Mouse (Mus musculus): ENCODE data around the gene Cd200r3. TPM values are rescaled to one million over a fixed set of nuclear protein-coding genes. Genes with fewer than 3 reads are reported as not detected.

The Cd200r3 gene
- polyA plus RNA-seq, 1 experiment from 2014 or later = not detected

DNA sequence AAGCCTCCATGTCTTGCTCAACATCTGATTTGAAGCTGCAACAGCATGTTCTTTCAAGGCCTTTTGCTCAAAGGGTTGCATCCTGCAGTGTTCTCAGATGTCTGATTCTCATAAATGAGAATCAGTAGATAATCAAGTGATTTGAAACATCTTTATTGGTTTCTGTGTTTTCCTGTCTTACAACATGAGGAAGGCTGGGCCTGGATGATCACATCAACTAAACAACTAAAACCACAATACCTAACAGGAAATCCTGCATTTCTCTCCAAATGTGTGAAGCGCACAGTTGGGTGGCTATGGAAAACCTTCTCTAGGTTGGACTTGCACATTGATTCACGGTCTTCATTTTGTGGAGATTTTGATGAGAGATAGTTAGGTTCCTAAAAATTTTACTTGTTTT is 75.4 kb downstream of the Cd200r3 start:
- ATAC-seq (replicated peaks; ENCODE audit: low FRiP score, low TSS enrichment, low read depth) = no peak
- 92% methylated on average over 2 of the region's 2 CpGs for WGBS
- no peak for DNase-seq (ENCODE audit: low spot score)
- H3K27me3 ChIP-seq (replicated peaks; ENCODE audit: control insufficient read depth, insufficient read depth, low read length) = no peaks in the 10 kb centered on the region
- H3K9ac ChIP-seq (ENCODE audit: low read length) = no peak overlapping the region
- H3K4me2 ChIP-seq (ENCODE audit: low read length) = no peak overlapping the region
- H3K36me3 ChIP-seq (ENCODE audit: control insufficient read depth, insufficient read depth, low read length) = no peaks in the 10 kb centered on the region
- no peak overlapping the region for H3K27ac ChIP-seq (ENCODE audit: low read depth)
- H3K4me1 ChIP-seq (replicated peaks; ENCODE audit: control insufficient read depth, insufficient read depth, low read length) = no peaks in the 10 kb centered on the region
- H3K4me3 ChIP-seq (ENCODE audit: low read depth, low read length) = no peak overlapping the region
- no peaks in the 10 kb centered on the region for H3K9me3 ChIP-seq (ENCODE audit: control insufficient read depth, low read length)

DNA sequence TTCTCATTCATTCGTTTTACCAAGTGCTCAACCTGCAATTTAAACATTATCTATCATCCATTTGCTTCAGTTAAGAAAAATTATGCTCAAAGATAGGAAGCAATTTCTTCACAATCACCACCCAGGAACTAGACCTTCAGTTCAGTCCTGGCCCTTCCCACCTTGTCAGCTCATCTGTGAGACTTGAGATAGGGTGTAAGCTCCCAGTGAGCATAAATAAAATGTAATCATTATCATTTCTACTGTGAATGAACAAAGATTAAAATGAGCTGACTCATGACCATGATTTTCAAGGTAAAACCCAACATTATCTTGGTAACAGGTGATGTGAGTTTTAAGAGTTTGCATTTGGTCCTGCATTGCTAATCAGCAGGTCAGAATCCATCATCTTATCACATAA is 76.6 kb downstream of the Cd200r3 start:
- no peaks in the 10 kb centered on the region for H3K9me3 ChIP-seq (ENCODE audit: control insufficient read depth, low read length)
- no peak overlapping the region for H3K9ac ChIP-seq (ENCODE audit: low read length)
- no peaks in the 10 kb centered on the region for H3K4me1 ChIP-seq (replicated peaks; ENCODE audit: control insufficient read depth, insufficient read depth, low read length)
- H3K27me3 ChIP-seq (replicated peaks; ENCODE audit: control insufficient read depth, insufficient read depth, low read length) = no peaks in the 10 kb centered on the region
- no peak overlapping the region for H3K27ac ChIP-seq (ENCODE audit: low read depth)
- no peaks in the 10 kb centered on the region for H3K36me3 ChIP-seq (ENCODE audit: control insufficient read depth, insufficient read depth, low read length)
- ATAC-seq (replicated peaks; ENCODE audit: low FRiP score, low TSS enrichment, low read depth) = no peak
- no peak overlapping the region for H3K4me3 ChIP-seq (ENCODE audit: low read depth, low read length)
- no peak for DNase-seq (ENCODE audit: low spot score)
- H3K4me2 ChIP-seq (ENCODE audit: low read length) = no peak overlapping the region
- 54% methylated on average over 1 of the region's 1 CpGs for WGBS

DNA sequence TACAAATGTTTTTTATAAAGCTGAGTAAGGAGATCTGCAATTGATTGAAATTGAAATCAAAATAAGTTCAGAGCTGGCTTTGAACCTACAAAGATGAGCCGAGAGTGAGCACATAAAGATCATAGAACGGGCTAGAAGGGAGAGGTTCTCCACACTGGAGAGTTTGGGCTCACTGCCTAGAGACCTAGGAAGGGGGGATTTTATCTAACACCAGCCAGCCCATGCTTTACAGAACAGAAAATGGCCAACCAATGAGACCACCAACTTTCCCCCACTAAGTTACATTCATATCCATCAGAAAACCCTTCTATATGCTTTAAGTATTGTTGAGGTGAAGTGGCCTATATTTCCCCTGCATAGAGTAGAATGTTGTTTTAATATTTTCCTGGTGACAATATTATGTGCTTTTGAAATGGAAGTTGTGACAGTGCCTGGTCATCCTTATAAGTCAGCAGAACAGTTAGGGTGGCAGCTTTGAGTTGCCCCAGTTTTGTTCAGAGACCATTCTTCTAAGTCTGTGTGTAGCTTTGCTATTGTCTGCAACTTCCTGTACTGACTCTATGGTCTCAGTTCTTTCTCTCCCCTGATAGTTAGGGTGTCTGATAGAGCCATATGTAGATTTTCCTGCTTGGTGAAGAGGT is 77.3 kb downstream of the Cd200r3 start:
- Histone ChIP-seq H3K4me3 (ENCODE audit: low read depth, low read length) (no peak overlapping the region), H3K4me2 (ENCODE audit: low read length) (no peak overlapping the region), H3K27me3 (replicated peaks; ENCODE audit: control insufficient read depth, insufficient read depth, low read length) (no peaks in the 10 kb centered on the region), H3K36me3 (ENCODE audit: control insufficient read depth, insufficient read depth, low read length) (no peaks in the 10 kb centered on the region), H3K27ac (ENCODE audit: low read depth) (no peak overlapping the region), H3K9me3 (ENCODE audit: control insufficient read depth, low read length) (no peaks in the 10 kb centered on the region), H3K4me1 (replicated peaks; ENCODE audit: control insufficient read depth, insufficient read depth, low read length) (no peaks in the 10 kb centered on the region), H3K9ac (ENCODE audit: low read length) (no peak overlapping the region)
- WGBS = 80% methylated on average over 2 of the region's 2 CpGs
- no peak for DNase-seq (ENCODE audit: low spot score)
- no peak for ATAC-seq (replicated peaks; ENCODE audit: low FRiP score, low TSS enrichment, low read depth)

DNA sequence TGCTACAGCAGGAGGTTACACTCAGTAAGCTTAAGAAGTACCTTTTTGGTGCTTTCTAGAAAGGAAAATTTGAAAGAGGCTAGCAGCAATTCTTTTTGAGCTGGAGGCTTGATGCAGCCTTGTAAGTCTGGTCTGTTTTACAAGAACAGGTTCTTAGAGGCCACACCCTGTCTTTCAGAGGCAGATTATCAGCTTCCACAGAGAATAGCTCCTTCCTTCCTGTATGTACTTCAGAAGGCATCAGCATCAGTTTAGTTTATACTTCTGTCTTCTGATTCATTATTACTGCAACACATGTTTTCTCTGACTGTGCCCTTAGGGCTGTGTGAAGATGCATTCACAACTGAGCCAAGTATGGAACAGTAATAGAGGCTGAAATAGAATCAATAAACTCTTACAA is 78.0 kb downstream of the Cd200r3 start:
- no peak overlapping the region for H3K4me3 ChIP-seq (ENCODE audit: low read depth, low read length)
- H3K27me3 ChIP-seq (replicated peaks; ENCODE audit: control insufficient read depth, insufficient read depth, low read length) = no peaks in the 10 kb centered on the region
- H3K4me1 ChIP-seq (replicated peaks; ENCODE audit: control insufficient read depth, insufficient read depth, low read length) = no peaks in the 10 kb centered on the region
- H3K9me3 ChIP-seq (ENCODE audit: control insufficient read depth, low read length) = no peaks in the 10 kb centered on the region
- no peak overlapping the region for H3K9ac ChIP-seq (ENCODE audit: low read length)
- H3K4me2 ChIP-seq (ENCODE audit: low read length) = no peak overlapping the region
- no peak overlapping the region for H3K27ac ChIP-seq (ENCODE audit: low read depth)
- ATAC-seq (replicated peaks; ENCODE audit: low FRiP score, low TSS enrichment, low read depth) (no peak), DNase-seq (ENCODE audit: low spot score) (no peak)
- no peaks in the 10 kb centered on the region for H3K36me3 ChIP-seq (ENCODE audit: control insufficient read depth, insufficient read depth, low read length)

DNA sequence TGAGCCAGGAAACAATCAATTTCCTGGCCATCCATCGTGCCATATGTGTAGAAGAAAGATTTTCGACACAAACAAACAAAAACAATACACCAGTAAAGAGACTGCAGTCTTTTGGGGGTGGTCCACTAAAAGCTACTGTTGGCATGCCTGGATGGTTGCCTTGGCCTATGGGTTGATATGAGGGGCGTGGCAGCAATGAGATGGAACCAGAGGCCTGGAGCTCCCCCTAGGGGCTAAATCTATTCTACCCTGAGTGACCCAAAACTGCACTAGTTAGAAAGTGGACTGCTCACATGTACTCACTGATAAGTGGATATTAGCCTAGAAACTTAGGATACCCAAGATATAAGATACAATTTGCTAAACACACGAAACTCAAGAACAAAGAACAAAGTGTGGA is 80.4 kb downstream of the Cd200r3 start:
- DNase-seq (ENCODE audit: low spot score) = no peak
- Histone ChIP-seq H3K4me2 (ENCODE audit: low read length) (no peak overlapping the region), H3K27me3 (replicated peaks; ENCODE audit: control insufficient read depth, insufficient read depth, low read length) (no peaks in the 10 kb centered on the region), H3K9ac (ENCODE audit: low read length) (no peak overlapping the region), H3K36me3 (ENCODE audit: control insufficient read depth, insufficient read depth, low read length) (no peaks in the 10 kb centered on the region), H3K27ac (ENCODE audit: low read depth) (no peak overlapping the region), H3K4me1 (replicated peaks; ENCODE audit: control insufficient read depth, insufficient read depth, low read length) (no peaks in the 10 kb centered on the region), H3K4me3 (ENCODE audit: low read depth, low read length) (no peak overlapping the region), H3K9me3 (ENCODE audit: control insufficient read depth, low read length) (no peaks in the 10 kb centered on the region)
- ATAC-seq (replicated peaks; ENCODE audit: low FRiP score, low TSS enrichment, low read depth) = no peak
- 62% methylated on average over 4 of the region's 4 CpGs for whole genome bisulfite sequencing

DNA sequence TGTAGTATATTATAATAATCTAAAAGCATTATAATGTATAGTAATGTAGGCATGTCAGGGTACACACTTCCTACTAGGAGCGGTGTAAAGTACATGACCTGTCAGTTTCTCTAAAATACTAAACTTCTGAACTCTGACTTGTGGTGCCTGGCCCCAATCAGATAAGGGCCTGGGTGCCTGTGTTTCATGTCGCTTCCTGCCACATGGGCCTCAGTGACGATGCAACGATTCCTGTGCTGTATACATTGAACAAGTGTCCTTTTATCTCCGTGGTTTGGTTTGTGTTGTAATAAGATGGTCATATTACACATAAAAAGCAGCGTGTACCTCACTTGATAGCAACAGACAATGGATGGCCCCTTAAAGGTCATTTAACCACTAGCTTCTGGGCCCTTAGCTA is 81.8 kb downstream of the Cd200r3 start:
- H3K4me3 ChIP-seq (ENCODE audit: low read depth, low read length) = no peak overlapping the region
- no peaks in the 10 kb centered on the region for H3K4me1 ChIP-seq (replicated peaks; ENCODE audit: control insufficient read depth, insufficient read depth, low read length)
- H3K27ac ChIP-seq (ENCODE audit: low read depth) = no peak overlapping the region
- no peak for DNase-seq (ENCODE audit: low spot score)
- 55% methylated on average over 6 of the region's 6 CpGs for WGBS
- H3K36me3 ChIP-seq (ENCODE audit: control insufficient read depth, insufficient read depth, low read length) = no peaks in the 10 kb centered on the region
- H3K27me3 ChIP-seq (replicated peaks; ENCODE audit: control insufficient read depth, insufficient read depth, low read length) = no peaks in the 10 kb centered on the region
- no peak overlapping the region for H3K4me2 ChIP-seq (ENCODE audit: low read length)
- no peaks in the 10 kb centered on the region for H3K9me3 ChIP-seq (ENCODE audit: control insufficient read depth, low read length)
- ATAC-seq (replicated peaks; ENCODE audit: low FRiP score, low TSS enrichment, low read depth) = no peak
- no peak overlapping the region for H3K9ac ChIP-seq (ENCODE audit: low read length)

DNA sequence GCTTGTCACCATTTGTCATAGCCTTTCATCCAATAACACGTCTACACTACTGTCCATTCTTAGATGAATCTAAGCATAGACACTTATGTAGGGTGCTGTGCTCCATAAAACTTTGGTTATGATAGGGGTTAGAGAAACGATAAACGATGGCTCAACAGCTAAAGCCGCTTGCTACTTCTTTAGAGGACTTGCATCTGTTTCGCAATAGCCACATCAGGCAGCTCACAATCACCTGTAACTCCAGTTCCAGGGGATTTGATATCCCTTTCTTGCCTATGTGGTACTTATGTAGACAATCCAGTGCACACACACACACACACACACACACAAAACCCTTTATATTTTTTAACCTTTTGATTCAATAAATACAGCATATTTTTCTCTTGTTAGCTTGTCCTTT is 85.6 kb downstream of the Cd200r3 start:
- DNase-seq (ENCODE audit: low spot score) = no peak
- no peaks in the 10 kb centered on the region for H3K27me3 ChIP-seq (replicated peaks; ENCODE audit: control insufficient read depth, insufficient read depth, low read length)
- WGBS = 89% methylated on average over 5 of the region's 5 CpGs
- H3K4me2 ChIP-seq (ENCODE audit: low read length) = no peak overlapping the region
- no peak overlapping the region for H3K4me3 ChIP-seq (ENCODE audit: low read depth, low read length)
- H3K9me3 ChIP-seq (ENCODE audit: control insufficient read depth, low read length) = no peaks in the 10 kb centered on the region
- ATAC-seq (replicated peaks; ENCODE audit: low FRiP score, low TSS enrichment, low read depth) = no peak
- no peak overlapping the region for H3K9ac ChIP-seq (ENCODE audit: low read length)
- H3K27ac ChIP-seq (ENCODE audit: low read depth) = no peak overlapping the region
- no peaks in the 10 kb centered on the region for H3K36me3 ChIP-seq (ENCODE audit: control insufficient read depth, insufficient read depth, low read length)
- H3K4me1 ChIP-seq (replicated peaks; ENCODE audit: control insufficient read depth, insufficient read depth, low read length) = no peaks in the 10 kb centered on the region

DNA sequence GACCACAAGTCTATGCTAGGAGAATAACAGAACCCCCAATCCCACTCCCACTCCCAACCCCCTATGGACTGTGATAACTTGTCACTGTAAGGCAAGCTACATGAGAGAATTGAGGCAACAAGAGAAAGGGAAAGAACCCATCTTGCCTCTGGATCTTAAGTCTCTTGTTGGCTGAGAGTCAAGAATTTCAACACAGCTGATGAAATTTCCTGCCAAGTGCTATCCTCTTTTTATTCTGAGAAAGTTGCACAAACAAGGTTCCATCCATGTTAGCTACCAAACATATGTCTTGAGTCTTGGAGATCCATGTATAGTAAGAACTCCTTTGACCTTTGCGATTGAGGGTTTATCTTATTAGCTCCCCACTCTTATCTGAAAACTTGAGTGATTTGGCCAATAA is 86.0 kb downstream of the Cd200r3 start:
- no peaks in the 10 kb centered on the region for H3K27me3 ChIP-seq (replicated peaks; ENCODE audit: control insufficient read depth, insufficient read depth, low read length)
- no peaks in the 10 kb centered on the region for H3K36me3 ChIP-seq (ENCODE audit: control insufficient read depth, insufficient read depth, low read length)
- H3K4me1 ChIP-seq (replicated peaks; ENCODE audit: control insufficient read depth, insufficient read depth, low read length) = no peaks in the 10 kb centered on the region
- no peak overlapping the region for H3K4me3 ChIP-seq (ENCODE audit: low read depth, low read length)
- DNase-seq (ENCODE audit: low spot score) (no peak), ATAC-seq (replicated peaks; ENCODE audit: low FRiP score, low TSS enrichment, low read depth) (no peak)
- no peak overlapping the region for H3K4me2 ChIP-seq (ENCODE audit: low read length)
- no peaks in the 10 kb centered on the region for H3K9me3 ChIP-seq (ENCODE audit: control insufficient read depth, low read length)
- H3K27ac ChIP-seq (ENCODE audit: low read depth) = no peak overlapping the region
- WGBS = 89% methylated on average over 1 of the region's 1 CpGs
- no peak overlapping the region for H3K9ac ChIP-seq (ENCODE audit: low read length)

DNA sequence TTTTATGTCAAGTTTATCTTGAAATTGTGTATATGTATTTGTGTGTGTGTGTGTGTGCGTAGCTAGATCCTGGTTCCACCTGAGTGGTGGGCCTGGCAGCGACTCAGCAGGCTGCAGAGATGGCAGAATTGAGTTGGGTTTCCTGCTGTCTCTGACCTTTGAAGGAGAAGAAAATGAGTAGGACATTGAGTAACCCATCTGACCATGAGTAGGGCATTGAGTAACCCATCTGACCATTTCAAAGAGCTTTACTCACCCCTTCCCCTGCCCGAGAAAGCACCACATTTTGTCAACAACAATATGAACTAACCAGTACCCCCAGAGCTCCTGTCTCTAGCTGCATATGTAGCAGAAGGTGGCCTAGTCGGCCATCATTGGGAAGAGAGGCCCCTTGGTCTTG is 86.6 kb downstream of the Cd200r3 start:
- ATAC-seq (replicated peaks; ENCODE audit: low FRiP score, low TSS enrichment, low read depth) = no peak
- Histone ChIP-seq H3K4me3 (ENCODE audit: low read depth, low read length) (no peak overlapping the region), H3K4me2 (ENCODE audit: low read length) (no peak overlapping the region), H3K4me1 (replicated peaks; ENCODE audit: control insufficient read depth, insufficient read depth, low read length) (no peaks in the 10 kb centered on the region), H3K27ac (ENCODE audit: low read depth) (no peak overlapping the region), H3K27me3 (replicated peaks; ENCODE audit: control insufficient read depth, insufficient read depth, low read length) (no peaks in the 10 kb centered on the region), H3K36me3 (ENCODE audit: control insufficient read depth, insufficient read depth, low read length) (no peaks in the 10 kb centered on the region), H3K9ac (ENCODE audit: low read length) (no peak overlapping the region), H3K9me3 (ENCODE audit: control insufficient read depth, low read length) (no peaks in the 10 kb centered on the region)
- no peak for DNase-seq (ENCODE audit: low spot score)
- 84% methylated on average over 4 of the region's 4 CpGs for WGBS

All from intestine, embryonic 14.5 days (tissue).